Mouse (Mus musculus) frontal cortex, postnatal 10 days (tissue): ENCODE measurements around the gene Gm6904.
A peak's percentile ranks its signal among the peaks of the same experiment; 100 is the strongest.
"Not testable (repeated sequence)": the region's sequence is repeated elsewhere in the genome, so short reads cannot be mapped to it uniquely, and the experiment has no call there.

Experiments used
- DNase-seq, 2 experiments: peaks; one replicate each; pipeline ENCODE4 v3.0.0; 2022; ENCODE audit warnings: low spot score in 2 of 2, mixed read lengths in 1 of 2

Gm6904 gene

GRCm38 (mm10) chr14:59260056-59260455 lies at the start of gene Gm6904:
Gm6904 (minus strand) TSS chr14:59260216.
- no peak for DNase-seq

- not testable (repeated sequence) for DNase-seq
These were observed 37.4 kb upstream of the Gm6904 start, which contains the start of gene Phf11a for GRCm38 (mm10) chr14:59297391-59297790. Phf11a (minus strand) TSS chr14:59297522.

- DNase-seq = not testable (repeated sequence)
These were observed 31.8 kb upstream of the Gm6904 start for GRCm38 (mm10) chr14:59291769-59292168.

- not testable (repeated sequence) for DNase-seq
These were observed 14.9 kb upstream of the Gm6904 start for GRCm38 (mm10) chr14:59274961-59275360.

- not testable (repeated sequence) for DNase-seq
These were observed 4.2 kb downstream of the Gm6904 start for GRCm38 (mm10) chr14:59255861-59256260.

GRCm38 (mm10) chr14:59250350-59250749 lies 9.7 kb downstream of the Gm6904 start:
- peak in 1 of 2 experiments; percentile 11 for DNase-seq

GRCm38 (mm10) chr14:59233635-59234034 lies 26.4 kb downstream of the Gm6904 start:
- DNase-seq = no peak

- DNase-seq = no peak
These were observed 28.0 kb downstream of the Gm6904 start for GRCm38 (mm10) chr14:59232003-59232402.

GRCm38 (mm10) chr14:59230331-59230966 lies 29.6 kb downstream of the Gm6904 start:
- DNase-seq = no peak

- DNase-seq = no peak
These were observed 30.2 kb downstream of the Gm6904 start for GRCm38 (mm10) chr14:59229822-59230221.

GRCm38 (mm10) chr14:59226240-59226639 lies 33.8 kb downstream of the Gm6904 start:
- DNase-seq = no peak

- no peak for DNase-seq
These were observed 40.8 kb downstream of the Gm6904 start for GRCm38 (mm10) chr14:59219241-59219640.

- no peak for DNase-seq
These were observed 50.2 kb downstream of the Gm6904 start for GRCm38 (mm10) chr14:59209816-59210215.

- no peak for DNase-seq
These were observed 51.0 kb downstream of the Gm6904 start for GRCm38 (mm10) chr14:59209003-59209402.

GRCm38 (mm10) chr14:59205976-59206583 lies 53.9 kb downstream of the Gm6904 start:
- no peak for DNase-seq

GRCm38 (mm10) chr14:59205461-59205860 lies 54.6 kb downstream of the Gm6904 start:
- DNase-seq = no peak

GRCm38 (mm10) chr14:59201604-59202215 lies 58.3 kb downstream of the Gm6904 start:
- no peak for DNase-seq

- peak; percentile 84 to 90 for DNase-seq
These were observed 59.1 kb downstream of the Gm6904 start, which contains the start of gene Rcbtb1 for GRCm38 (mm10) chr14:59200711-59201603. Rcbtb1 (plus strand) TSS chr14:59201209.
